ENCODE assay signal across 8 mouse cellular contexts in the genomic region with DNA sequence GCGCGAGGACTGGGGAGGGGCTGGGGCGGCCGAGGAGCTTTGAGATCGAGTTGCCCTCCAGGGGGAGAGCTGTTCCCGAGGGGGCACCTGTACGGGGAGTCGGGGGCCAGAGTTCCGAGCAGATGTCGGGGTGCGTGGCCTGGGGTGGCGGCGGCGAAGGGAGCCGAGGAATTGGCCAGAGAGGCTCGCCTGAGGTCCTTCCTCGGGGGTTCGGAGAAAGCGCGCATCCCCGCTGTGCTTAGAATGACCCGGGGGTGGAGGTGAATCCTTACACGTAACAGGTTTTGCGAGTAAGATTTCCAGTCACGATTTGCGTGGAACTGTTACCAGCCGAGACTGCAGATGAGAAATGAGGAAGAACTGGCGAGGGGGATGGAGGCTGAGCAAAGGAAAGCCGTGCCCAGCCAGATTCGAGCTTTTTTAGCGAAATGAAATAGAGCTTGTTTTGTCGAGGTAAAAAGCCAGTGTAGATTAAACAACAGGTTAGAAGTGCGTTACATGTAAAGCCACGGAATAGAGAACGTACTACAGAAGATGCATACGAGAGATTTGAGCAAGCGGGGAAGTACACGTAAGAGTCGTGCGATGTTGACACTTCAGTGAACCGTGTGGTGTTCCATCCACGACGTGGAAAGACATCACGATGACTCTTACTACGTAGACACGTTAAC. TPM values are rescaled to one million over a fixed set of nuclear protein-coding genes. Genes with fewer than 3 reads are reported as not detected.
A peak's percentile ranks its signal among the peaks of the same experiment; 100 is the strongest.
DNase-seq lines count a peak whose midpoint lies in the region; ATAC-seq lines count a peak whose summit lies in the region.

No protein-coding gene starts in this region.

- H3K9me3 ChIP-seq in forebrain, embryonic 15.5 days: no peaks in the 10 kb centered on the region
- H3K9me3 ChIP-seq in limb, embryonic 13.5 days: peaks cover 5% of the 10 kb centered on the region
- H3K9me3 ChIP-seq in midbrain, embryonic 15.5 days: no peaks in the 10 kb centered on the region

- peak; percentile 11; the same call in 1 of the 2 replicates for ATAC-seq in forebrain, embryonic 15.5 days (replicated peaks)
- peak; percentile 75 for ATAC-seq in inflammation-experienced regulatory T-cells, adult 6 months
- ATAC-seq in limb, embryonic 13.5 days (ENCODE audit: low FRiP score, low read depth): no peak; the same call in 1 of the 2 replicates
- peak; percentile 25 for ATAC-seq in midbrain, embryonic 15.5 days (replicated peaks)

- H3K9ac ChIP-seq in forebrain, embryonic 15.5 days (replicated peaks): peak overlapping the region; percentile 84
- H3K9ac ChIP-seq in limb, embryonic 13.5 days: peak overlapping the region; percentile 94
- peak overlapping the region; percentile 65 for H3K9ac ChIP-seq in midbrain, embryonic 15.5 days

- peak; percentile 18 to 59 for DNase-seq in layer of hippocampus, adult 18-20 months (ENCODE audit: low spot score in 2 of 2)
- DNase-seq in layer of hippocampus, postnatal 25 days (ENCODE audit: extremely low spot score in 1 of 2, low spot score in 1 of 2): no peak
- peak; percentile 25 for DNase-seq in adipocyte (ENCODE audit: low spot score)
- no peak for DNase-seq in c-Kit-positive CD71-positive TER-119-positive erythroid progenitor cells, embryonic 14.5 days (ENCODE audit: low spot score)

- no peaks in the 10 kb centered on the region for H3K27me3 ChIP-seq in forebrain, embryonic 15.5 days
- no peaks in the 10 kb centered on the region for H3K27me3 ChIP-seq in limb, embryonic 13.5 days
- H3K27me3 ChIP-seq in midbrain, embryonic 15.5 days (replicated peaks): no peaks in the 10 kb centered on the region

- under 1% methylated on average over 46 of the region's 46 CpGs for WGBS in forebrain, embryonic 15.5 days
- under 1% methylated on average over 46 of the region's 46 CpGs for WGBS in limb, embryonic 13.5 days
- WGBS in midbrain, embryonic 15.5 days: under 1% methylated on average over 46 of the region's 46 CpGs

- peak overlapping the region; percentile 84 for H3K27ac ChIP-seq in forebrain, embryonic 15.5 days (replicated peaks)
- peak overlapping the region; percentile 92 for H3K27ac ChIP-seq in limb, embryonic 13.5 days
- peak overlapping the region; percentile 90 for H3K27ac ChIP-seq in midbrain, embryonic 15.5 days

- peaks cover 12% of the 10 kb centered on the region for H3K4me1 ChIP-seq in forebrain, embryonic 15.5 days
- H3K4me1 ChIP-seq in limb, embryonic 13.5 days: peaks cover 19% of the 10 kb centered on the region
- peaks cover 11% of the 10 kb centered on the region; the same call in 1 of the 2 replicates for H3K4me1 ChIP-seq in midbrain, embryonic 15.5 days

- peak overlapping the region; percentile 54 for H3K4me2 ChIP-seq in forebrain, embryonic 15.5 days (replicated peaks)
- peak overlapping the region; percentile 62 for H3K4me2 ChIP-seq in limb, embryonic 13.5 days (replicated peaks)
- H3K4me2 ChIP-seq in midbrain, embryonic 15.5 days: peak overlapping the region; percentile 59

- peaks cover 14% of the 10 kb centered on the region for H3K36me3 ChIP-seq in forebrain, embryonic 15.5 days
- H3K36me3 ChIP-seq in limb, embryonic 13.5 days: peaks cover 18% of the 10 kb centered on the region
- peaks cover 7% of the 10 kb centered on the region for H3K36me3 ChIP-seq in midbrain, embryonic 15.5 days (replicated peaks)

- H3K4me3 ChIP-seq in forebrain, embryonic 15.5 days: peak overlapping the region; percentile 76
- peak overlapping the region; percentile 92 for H3K4me3 ChIP-seq in limb, embryonic 13.5 days
- H3K4me3 ChIP-seq in midbrain, embryonic 15.5 days: peak overlapping the region; percentile 58

RNA-seq across cellular contexts. Expression of a gene that starts 0.8 kb away (rescaled TPM):
- 100 to 1,000 TPM; 103 to 109 TPM for total RNA-seq in layer of hippocampus, adult 18-20 months (2021)
- total RNA-seq in layer of hippocampus, postnatal 25 days (2021): 100 to 1,000 TPM in 1 of 2 experiments, 10 to 100 TPM in 1; 97.6 to 100 TPM
- polyA plus RNA-seq in forebrain, embryonic 15.5 days (2015; fragmentation: Nextera tagmentation; extraction: Ambion mirVana): 70.7 and 76.7 TPM in 2 replicates
- polyA plus RNA-seq in inflammation-experienced regulatory T-cells, adult 6 months (2017; shearing (Covaris generic)): 100 to 1,000 TPM in 2 of 3 experiments, 10 to 100 TPM in 1; 93.6 to 112 (median 104) TPM
- 87.4 and 88.7 TPM in 2 replicates for polyA plus RNA-seq in limb, embryonic 13.5 days (2015; fragmentation: Nextera tagmentation; extraction: Ambion mirVana)
- 72.0 and 75.4 TPM in 2 replicates for polyA plus RNA-seq in midbrain, embryonic 15.5 days (2015; fragmentation: Nextera tagmentation; extraction: Ambion mirVana)

RNA-seq across cellular contexts. Expression of a gene that starts 22.7 kb away (rescaled TPM):
- total RNA-seq in layer of hippocampus, adult 18-20 months (2021): 10 to 100 TPM; 11.4 to 13.0 TPM
- 10 to 100 TPM in 1 of 2 experiments, 1 to 10 TPM in 1; 9.7 to 15.2 TPM for total RNA-seq in layer of hippocampus, postnatal 25 days (2021)
- polyA plus RNA-seq in forebrain, embryonic 15.5 days (2015; fragmentation: Nextera tagmentation; extraction: Ambion mirVana): 22.2 and 24.7 TPM in 2 replicates
- 1 to 10 TPM; 5.6 to 9.6 (median 8.8) TPM for polyA plus RNA-seq in inflammation-experienced regulatory T-cells, adult 6 months (2017; shearing (Covaris generic))
- 31.4 and 31.8 TPM in 2 replicates for polyA plus RNA-seq in limb, embryonic 13.5 days (2015; fragmentation: Nextera tagmentation; extraction: Ambion mirVana)
- 18.2 and 20.8 TPM in 2 replicates for polyA plus RNA-seq in midbrain, embryonic 15.5 days (2015; fragmentation: Nextera tagmentation; extraction: Ambion mirVana)

Comparison
In these comparisons a context has a peak if more than half of its experiments do, and no peak if none do; other contexts are left out.
1. DNase-seq: peak in layer of hippocampus, adult 18-20 months (2 of 2) and adipocyte (single experiment); none in layer of hippocampus, postnatal 25 days (0 of 2) and c-Kit-positive CD71-positive TER-119-positive erythroid progenitor cells, embryonic 14.5 days (single experiment).
2. Peak in every context shown above with its lines, with median percentiles within 50 percentile points of each other: H3K27ac ChIP-seq, H3K4me2 ChIP-seq, H3K4me3 ChIP-seq and H3K9ac ChIP-seq.